Mouse (Mus musculus): ENCODE measurements at regions not wholly inside any gene's neighbourhood (a gene's known extent, or its start where the extent isn't known, plus 50 kb on each side); places are given as distances from the start of the nearest gene placed in this dataset.
"Not testable (repeated sequence)": the region's sequence is repeated elsewhere in the genome, so short reads cannot be mapped to it uniquely, and the experiment has no call there.

- 86% methylated on average over 3 of the region's 3 CpGs for WGBS
- Histone ChIP-seq H3K4me2 (replicated peaks) (no peak overlapping the region), H3K9ac (no peak overlapping the region), H3K9me3 (replicated peaks) (no peaks in the 10 kb centered on the region), H3K4me1 (no peaks in the 10 kb centered on the region), H3K27ac (replicated peaks) (no peak overlapping the region), H3K4me3 (replicated peaks) (no peak overlapping the region), H3K27me3 (no peaks in the 10 kb centered on the region), H3K36me3 (no peaks in the 10 kb centered on the region)
- ATAC-seq (ENCODE audit: insufficient number of reproducible peaks, low FRiP score, low TSS enrichment, low read depth), result no peak
Observed at GRCm38 (mm10) chr12:64788761-64789160, 128.9 kb upstream of the Gm527 start.

- 81% methylated on average over 2 of the region's 2 CpGs for WGBS
- H3K4me1 ChIP-seq; H3K9me3 ChIP-seq (replicated peaks); H3K4me2 ChIP-seq (replicated peaks); H3K9ac ChIP-seq; ATAC-seq (ENCODE audit: insufficient number of reproducible peaks, low FRiP score, low TSS enrichment, low read depth); H3K27ac ChIP-seq (replicated peaks); H3K27me3 ChIP-seq; H3K36me3 ChIP-seq; H3K4me3 ChIP-seq (replicated peaks): not testable (repeated sequence)
Observed at GRCm38 (mm10) chr12:64808492-64808891, 109.2 kb upstream of the Gm527 start.

- Histone ChIP-seq H3K9me3 (replicated peaks) (no peaks in the 10 kb centered on the region), H3K4me3 (replicated peaks) (no peak overlapping the region), H3K9ac (no peak overlapping the region), H3K27me3 (no peaks in the 10 kb centered on the region), H3K4me1 (no peaks in the 10 kb centered on the region), H3K27ac (replicated peaks) (no peak overlapping the region), H3K4me2 (replicated peaks) (no peak overlapping the region), H3K36me3 (no peaks in the 10 kb centered on the region)
- no peak for ATAC-seq (ENCODE audit: insufficient number of reproducible peaks, low FRiP score, low TSS enrichment, low read depth)
- 38% methylated on average over 1 of the region's 1 CpGs for WGBS
Observed at GRCm38 (mm10) chr12:64810081-64810480, 107.6 kb upstream of the Gm527 start.

- ATAC-seq (ENCODE audit: insufficient number of reproducible peaks, low FRiP score, low TSS enrichment, low read depth), result no peak
- H3K4me3 ChIP-seq (replicated peaks), result no peak overlapping the region
- H3K9me3 ChIP-seq (replicated peaks), result no peaks in the 10 kb centered on the region
- H3K9ac ChIP-seq, result no peak overlapping the region
- H3K4me1 ChIP-seq, result no peaks in the 10 kb centered on the region
- no peak overlapping the region for H3K4me2 ChIP-seq (replicated peaks)
- H3K27me3 ChIP-seq, result no peaks in the 10 kb centered on the region
- no peak overlapping the region for H3K27ac ChIP-seq (replicated peaks)
- no peaks in the 10 kb centered on the region for H3K36me3 ChIP-seq
- 66% methylated on average over 6 of the region's 6 CpGs for WGBS
Observed at GRCm38 (mm10) chr12:64815871-64816270, 101.8 kb upstream of the Gm527 start.

GRCm38 (mm10) chr12:64817056-64817810, 100.5 kb upstream of the Gm527 start:
- no peaks in the 10 kb centered on the region for H3K27me3 ChIP-seq
- 62% methylated on average over 9 of the region's 9 CpGs for WGBS
- ATAC-seq (ENCODE audit: insufficient number of reproducible peaks, low FRiP score, low TSS enrichment, low read depth), result no peak
- no peak overlapping the region for H3K27ac ChIP-seq (replicated peaks)
- H3K4me1 ChIP-seq, result no peaks in the 10 kb centered on the region
- H3K4me2 ChIP-seq (replicated peaks), result no peak overlapping the region
- no peaks in the 10 kb centered on the region for H3K9me3 ChIP-seq (replicated peaks)
- H3K36me3 ChIP-seq, result no peaks in the 10 kb centered on the region
- H3K4me3 ChIP-seq (replicated peaks), result no peak overlapping the region
- H3K9ac ChIP-seq, result no peak overlapping the region

GRCm38 (mm10) chr12:64820722-64821121, 97.0 kb upstream of the Gm527 start:
- Histone ChIP-seq H3K27ac (replicated peaks) (no peak overlapping the region), H3K36me3 (no peaks in the 10 kb centered on the region), H3K9ac (no peak overlapping the region), H3K27me3 (no peaks in the 10 kb centered on the region), H3K4me1 (no peaks in the 10 kb centered on the region), H3K9me3 (replicated peaks) (no peaks in the 10 kb centered on the region), H3K4me3 (replicated peaks) (no peak overlapping the region), H3K4me2 (replicated peaks) (no peak overlapping the region)
- no peak for ATAC-seq (ENCODE audit: insufficient number of reproducible peaks, low FRiP score, low TSS enrichment, low read depth)
- WGBS, result 72% methylated on average over 5 of the region's 5 CpGs

- H3K4me2 ChIP-seq (replicated peaks), result no peak overlapping the region
- no peaks in the 10 kb centered on the region for H3K27me3 ChIP-seq
- no peak for ATAC-seq (ENCODE audit: insufficient number of reproducible peaks, low FRiP score, low TSS enrichment, low read depth)
- H3K4me1 ChIP-seq, result no peaks in the 10 kb centered on the region
- no peak overlapping the region for H3K4me3 ChIP-seq (replicated peaks)
- no peak overlapping the region for H3K27ac ChIP-seq (replicated peaks)
- 7% methylated on average over 1 of the region's 1 CpGs for WGBS
- H3K9ac ChIP-seq, result no peak overlapping the region
- no peaks in the 10 kb centered on the region for H3K36me3 ChIP-seq
- H3K9me3 ChIP-seq (replicated peaks), result no peaks in the 10 kb centered on the region
Observed at GRCm38 (mm10) chr12:64829662-64830249, 88.0 kb upstream of the Gm527 start.

- Histone ChIP-seq H3K9ac (no peak overlapping the region), H3K36me3 (no peaks in the 10 kb centered on the region), H3K27ac (replicated peaks) (no peak overlapping the region), H3K4me1 (no peaks in the 10 kb centered on the region), H3K4me2 (replicated peaks) (no peak overlapping the region), H3K4me3 (replicated peaks) (no peak overlapping the region), H3K27me3 (no peaks in the 10 kb centered on the region), H3K9me3 (replicated peaks) (no peaks in the 10 kb centered on the region)
- WGBS, result 27% methylated on average over 9 of the region's 9 CpGs
- ATAC-seq (ENCODE audit: insufficient number of reproducible peaks, low FRiP score, low TSS enrichment, low read depth), result peak; percentile 75
Observed at GRCm38 (mm10) chr12:64832313-64833151, 85.2 kb upstream of the Gm527 start.

GRCm38 (mm10) chr12:64857709-64858108, 60.0 kb upstream of the Gm527 start:
- H3K9ac ChIP-seq, result no peak overlapping the region
- no peak overlapping the region for H3K27ac ChIP-seq (replicated peaks)
- H3K27me3 ChIP-seq, result no peaks in the 10 kb centered on the region
- no peak overlapping the region for H3K4me2 ChIP-seq (replicated peaks)
- H3K4me3 ChIP-seq (replicated peaks), result no peak overlapping the region
- no peaks in the 10 kb centered on the region for H3K36me3 ChIP-seq
- no peak for ATAC-seq (ENCODE audit: insufficient number of reproducible peaks, low FRiP score, low TSS enrichment, low read depth)
- H3K9me3 ChIP-seq (replicated peaks), result no peaks in the 10 kb centered on the region
- no peaks in the 10 kb centered on the region for H3K4me1 ChIP-seq
